Mouse (Mus musculus): ENCODE results near the gene Pacs2. TPM values are rescaled to one million over a fixed set of nuclear protein-coding genes. Genes with fewer than 3 reads are reported as not detected.

The Pacs2 gene
- total and polyA plus RNA-seq, 3 experiments = 29.8 to 69.7 (median 62.5) TPM

- Histone ChIP-seq H3K79me2 (ENCODE audit: control insufficient read depth, insufficient read depth, low read length, poor library complexity) (no peaks in the 10 kb centered on the region), H3K36me3 (ENCODE audit: control insufficient read depth in 1 of 2, insufficient read depth in 2 of 2, low read length in 2 of 2) (peaks cover 0 to 8% of the 10 kb centered on the region in 2 experiments; a peak in 1 of 4 replicates), H3K4me3 (ENCODE audit: control insufficient read depth in 1 of 2, insufficient read depth in 1 of 2, low read depth in 2 of 2, low read length in 2 of 2) (no peak overlapping the region), H3K4me1 (ENCODE audit: control insufficient read depth in 1 of 2, insufficient read depth in 2 of 2, low read length in 2 of 2) (no peaks in the 10 kb centered on the region), H3K27me3 (ENCODE audit: control insufficient read depth in 1 of 2, insufficient read depth in 2 of 2, low read length in 2 of 2) (no peaks in the 10 kb centered on the region), H3K27ac (ENCODE audit: control insufficient read depth, low read depth, low read length) (no peak overlapping the region), H3K9ac (ENCODE audit: control insufficient read depth, low read depth, low read length, poor library complexity, severe bottlenecking) (no peak overlapping the region), H3K9me3 (replicated peaks; ENCODE audit: insufficient read depth, low read length) (no peaks in the 10 kb centered on the region)
- no peak for DNase-seq (ENCODE audit: low read depth, low spot score)
- no peak for TF ChIP-seq NELFE (IDR thresholded peaks at IDR 0.05; ENCODE audit: low read depth, low read length)
- 0 out of 2 replicates have a peak, but pooled peaks have one; percentile 17 for TF ChIP-seq GATA1 (IDR thresholded peaks at IDR 0.05; ENCODE audit: low read depth, low read length)
Observed at GRCm38 (mm10) chr12:113060178-113060577, 45.9 kb downstream of the Pacs2 start.

- H3K36me3 ChIP-seq (ENCODE audit: control insufficient read depth in 1 of 2, insufficient read depth in 2 of 2, low read length in 2 of 2) = peaks cover 0 to 8% of the 10 kb centered on the region in 2 experiments; a peak in 1 of 4 replicates
- H3K27me3 ChIP-seq (ENCODE audit: control insufficient read depth in 1 of 2, insufficient read depth in 2 of 2, low read length in 2 of 2) = no peaks in the 10 kb centered on the region
- no peak overlapping the region for H3K4me3 ChIP-seq (ENCODE audit: control insufficient read depth in 1 of 2, insufficient read depth in 1 of 2, low read depth in 2 of 2, low read length in 2 of 2)
- H3K4me1 ChIP-seq (ENCODE audit: control insufficient read depth in 1 of 2, insufficient read depth in 2 of 2, low read length in 2 of 2) = no peaks in the 10 kb centered on the region
- no peak overlapping the region for H3K27ac ChIP-seq (ENCODE audit: control insufficient read depth, low read depth, low read length)
- H3K9ac ChIP-seq (ENCODE audit: control insufficient read depth, low read depth, low read length, poor library complexity, severe bottlenecking) = no peak overlapping the region
- no peaks in the 10 kb centered on the region for H3K9me3 ChIP-seq (replicated peaks; ENCODE audit: insufficient read depth, low read length)
- no peak for DNase-seq (ENCODE audit: low read depth, low spot score)
- no peaks in the 10 kb centered on the region for H3K79me2 ChIP-seq (ENCODE audit: control insufficient read depth, insufficient read depth, low read length, poor library complexity)
- no peak for TF ChIP-seq ZKSCAN1 (IDR thresholded peaks at IDR 0.05; ENCODE audit: low read depth, low read length)
- no peak for TF ChIP-seq NELFE (IDR thresholded peaks at IDR 0.05; ENCODE audit: low read depth, low read length)
- no peak for TF ChIP-seq GATA1 (IDR thresholded peaks at IDR 0.05; ENCODE audit: low read depth, low read length)
Observed at GRCm38 (mm10) chr12:113061606-113062005, 47.3 kb downstream of the Pacs2 start.

- no peak overlapping the region for H3K9ac ChIP-seq (ENCODE audit: control insufficient read depth, low read depth, low read length, poor library complexity, severe bottlenecking)
- TF ChIP-seq MXI1 (IDR thresholded peaks at IDR 0.05; ENCODE audit: low read depth, low read length) (no peak), POLR2AphosphoS2 (IDR thresholded peaks at IDR 0.05; ENCODE audit: low read length) (no peak), RCOR1 (IDR thresholded peaks at IDR 0.05; ENCODE audit: low read depth, low read length) (no peak), POLR2AphosphoS5 (IDR thresholded peaks at IDR 0.05; ENCODE audit: borderline replicate concordance, low read depth, low read length) (0 out of 2 replicates have a peak, but pooled peaks have one; percentile 27)
- H3K4me3 ChIP-seq (ENCODE audit: control insufficient read depth in 1 of 2, insufficient read depth in 1 of 2, low read depth in 2 of 2, low read length in 2 of 2) = no peak overlapping the region
- H3K27me3 ChIP-seq (ENCODE audit: control insufficient read depth in 1 of 2, insufficient read depth in 2 of 2, low read length in 2 of 2) = no peaks in the 10 kb centered on the region
- H3K79me2 ChIP-seq (ENCODE audit: control insufficient read depth, insufficient read depth, low read length, poor library complexity) = no peaks in the 10 kb centered on the region
- H3K27ac ChIP-seq (ENCODE audit: control insufficient read depth, low read depth, low read length) = no peak overlapping the region
- no peaks in the 10 kb centered on the region for H3K4me1 ChIP-seq (ENCODE audit: control insufficient read depth in 1 of 2, insufficient read depth in 2 of 2, low read length in 2 of 2)
- DNase-seq (ENCODE audit: low read depth, low spot score) = no peak
- no peaks in the 10 kb centered on the region for H3K9me3 ChIP-seq (replicated peaks; ENCODE audit: insufficient read depth, low read length)
- H3K36me3 ChIP-seq (ENCODE audit: control insufficient read depth in 1 of 2, insufficient read depth in 2 of 2, low read length in 2 of 2) = peaks cover 0 to 8% of the 10 kb centered on the region in 2 experiments; a peak in 1 of 4 replicates
Observed at GRCm38 (mm10) chr12:113062201-113062600, 47.9 kb downstream of the Pacs2 start.

GRCm38 (mm10) chr12:113063700-113064099 is 49.4 kb downstream of the Pacs2 start:
- no peak for DNase-seq (ENCODE audit: low read depth, low spot score)
- Histone ChIP-seq H3K4me1 (ENCODE audit: control insufficient read depth in 1 of 2, insufficient read depth in 2 of 2, low read length in 2 of 2) (no peaks in the 10 kb centered on the region), H3K9ac (ENCODE audit: control insufficient read depth, low read depth, low read length, poor library complexity, severe bottlenecking) (no peak overlapping the region), H3K27me3 (ENCODE audit: control insufficient read depth in 1 of 2, insufficient read depth in 2 of 2, low read length in 2 of 2) (no peaks in the 10 kb centered on the region), H3K9me3 (replicated peaks; ENCODE audit: insufficient read depth, low read length) (no peaks in the 10 kb centered on the region), H3K79me2 (ENCODE audit: control insufficient read depth, insufficient read depth, low read length, poor library complexity) (no peaks in the 10 kb centered on the region), H3K27ac (ENCODE audit: control insufficient read depth, low read depth, low read length) (no peak overlapping the region), H3K36me3 (ENCODE audit: control insufficient read depth in 1 of 2, insufficient read depth in 2 of 2, low read length in 2 of 2) (peaks cover 0 to 5% of the 10 kb centered on the region in 2 experiments; a peak in 1 of 4 replicates), H3K4me3 (ENCODE audit: control insufficient read depth in 1 of 2, insufficient read depth in 1 of 2, low read depth in 2 of 2, low read length in 2 of 2) (no peak overlapping the region)
- no peak for TF ChIP-seq ZNF384 (IDR thresholded peaks at IDR 0.05; ENCODE audit: low read depth, low read length)
- no peak for TF ChIP-seq ELF1 (IDR thresholded peaks at IDR 0.05; ENCODE audit: low read depth, low read length)
- no peak for TF ChIP-seq EP300 (IDR thresholded peaks at IDR 0.05; ENCODE audit: low read depth in 1 of 2, low read length in 2 of 2)
- no peak for TF ChIP-seq GABPA (IDR thresholded peaks at IDR 0.05; ENCODE audit: low read depth, low read length)
- TF ChIP-seq USF1 (IDR thresholded peaks at IDR 0.05; ENCODE audit: low read depth, low read length) = no peak
- no peak for TF ChIP-seq MAFK (IDR thresholded peaks at IDR 0.05; ENCODE audit: borderline replicate concordance, low read depth, low read length)
- TF ChIP-seq MAZ (IDR thresholded peaks at IDR 0.05; ENCODE audit: low read depth, low read length) = no peak
- TF ChIP-seq CTCF (IDR thresholded peaks at IDR 0.05 in 2 of 3, conservative IDR thresholded peaks at IDR 0.05 in 1 of 3; ENCODE audit: control insufficient read depth in 1 of 3, insufficient read depth in 1 of 3, low read depth in 2 of 3, low read length in 3 of 3, poor library complexity in 1 of 3, severe bottlenecking in 1 of 3) = no peak
- TF ChIP-seq TCF12 (IDR thresholded peaks at IDR 0.05; ENCODE audit: low read depth, low read length) = no peak
- TF ChIP-seq KAT2A (conservative IDR thresholded peaks at IDR 0.05; ENCODE audit: low read depth, low read length) = no peak
- TF ChIP-seq MEF2A (IDR thresholded peaks at IDR 0.05; ENCODE audit: extremely low read depth, insufficient replicate concordance, low read depth, low read length, poor library complexity, severe bottlenecking) = no peak
- TF ChIP-seq MXI1 (IDR thresholded peaks at IDR 0.05; ENCODE audit: low read depth, low read length) = no peak
- no peak for TF ChIP-seq NELFE (IDR thresholded peaks at IDR 0.05; ENCODE audit: low read depth, low read length)
- no peak for TF ChIP-seq NRF1 (IDR thresholded peaks at IDR 0.05; ENCODE audit: insufficient read depth, low read depth, low read length, poor library complexity, severe bottlenecking)

All from MEL (cell line).